Mouse (Mus musculus) spleen, adult 2 months (tissue): ENCODE data around the gene Stambpl1. TPM values are rescaled to one million over a fixed set of nuclear protein-coding genes. Genes with fewer than 3 reads are reported as not detected.

Source experiments
- DNase-seq, 2 experiments: peaks; one replicate each; pipeline versions ENCODE4 v3.0.0 to v3.0.0-alpha.2; 2012 to 2021; ENCODE audit warnings: low spot score in 2 of 2, low read depth in 1 of 2
- H3K27ac ChIP-seq: fragments of 200-500 bp; 2 replicates; pipeline ENCODE4 v1.5.1; 2012; ENCODE audit warnings: low read length, inconsistent platforms; ENCODE audit not compliant: insufficient read depth
- H3K27me3 ChIP-seq: fragments of 200-500 bp; 2 replicates; pipeline ENCODE4 v1.6.1; 2012; ENCODE audit warnings: mild to moderate bottlenecking, moderate library complexity, low read length, inconsistent platforms; ENCODE audit not compliant: control insufficient read depth, insufficient read depth
- H3K36me3 ChIP-seq: fragments of 200-500 bp; 2 replicates; pipeline ENCODE4 v1.6.1; 2012; ENCODE audit warnings: mild to moderate bottlenecking, low read length, inconsistent platforms; ENCODE audit not compliant: control insufficient read depth, insufficient read depth
- H3K4me1 ChIP-seq: fragments of 200-500 bp; 2 replicates; pipeline ENCODE4 v1.6.1; 2011; ENCODE audit warnings: inconsistent platforms; ENCODE audit not compliant: control insufficient read depth, insufficient read depth, insufficient read length
- H3K4me3 ChIP-seq: fragments of 200-500 bp; 2 replicates; pipeline ENCODE4 v1.5.1; 2011; ENCODE audit warnings: mild to moderate bottlenecking, inconsistent platforms; ENCODE audit not compliant: insufficient read depth, insufficient read length; ENCODE audit errors: extremely low read depth
- CTCF ChIP-seq: fragments of 200-500 bp; IDR thresholded peaks from 2 replicates; pipeline ENCODE4 v1.5.1; 2011; ENCODE audit warnings: mild to moderate bottlenecking, inconsistent platforms; ENCODE audit not compliant: insufficient read depth, insufficient read length, insufficient replicate concordance; ENCODE audit errors: extremely low read depth
- POLR2A ChIP-seq: fragments of 200-500 bp; IDR thresholded peaks from 2 replicates; pipeline ENCODE4 v1.6.1; 2011; ENCODE audit warnings: low read depth, low read length, inconsistent platforms
- WGBS: fragments of 180-500 bp; shearing (Covaris S2); methylation state at CpG from one replicate; pipeline ENCODE4 v1.1.7; 2018; 5-methylcytosine and 5-hydroxymethylcytosine counted together
- polyA plus RNA-seq: library from polyadenylated mRNA; depleted of rRNA; stranded (reverse); fragments of >200 nt; gene quantifications from 2 replicates; pipeline ENCODE4 v1.2.3, GENCODE M21; 2012; rRNA removed

The Stambpl1 gene
- polyA plus RNA-seq, 1 experiment: 9.5 TPM

DNA sequence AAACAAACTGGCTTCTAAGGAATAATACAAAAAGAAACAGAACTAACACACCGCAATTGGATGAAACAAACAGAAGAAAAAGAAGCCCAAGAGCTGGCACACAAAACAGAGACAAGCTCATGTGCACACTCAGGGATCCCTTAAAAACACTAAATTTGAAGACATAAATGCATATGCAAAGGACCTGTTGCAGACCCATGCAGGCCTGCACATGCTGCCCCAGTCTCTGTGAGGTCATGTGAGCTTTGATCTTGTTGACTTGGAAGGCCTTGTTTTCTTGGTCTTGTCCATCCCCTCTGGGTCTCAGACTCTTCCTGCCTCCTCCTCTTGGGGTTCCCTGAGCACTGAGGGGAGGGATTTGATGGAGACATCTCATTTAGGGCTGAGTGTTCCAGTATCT is 96.7 kb downstream of the Stambpl1 start:
- WGBS: 74% methylated on average over 1 of the region's 1 CpGs
- no peaks in the 10 kb centered on the region for H3K36me3 ChIP-seq
- H3K4me3 ChIP-seq: no peak overlapping the region
- H3K27ac ChIP-seq: no peak overlapping the region
- no peak for TF ChIP-seq POLR2A
- TF ChIP-seq CTCF: no peak
- H3K4me1 ChIP-seq: peaks cover 19% of the 10 kb centered on the region
- DNase-seq: no peak
- H3K27me3 ChIP-seq: no peaks in the 10 kb centered on the region

Other genes starting within 250 kb of the Stambpl1 start
- gene Lipf, start 231.0 kb upstream of the Stambpl1 start, polyA plus RNA-seq: not detected in 2 replicates
- gene Lipk, start 183.9 kb upstream of the Stambpl1 start, polyA plus RNA-seq: 0.12 TPM in 1 of 2 replicates, not detected in the other
- 0.27 TPM in 1 of 2 replicates, not detected in the other for gene Lipn, start 124.9 kb upstream of the Stambpl1 start, polyA plus RNA-seq
- not detected in 2 replicates for gene Lipm, start 91.3 kb upstream of the Stambpl1 start, polyA plus RNA-seq
- gene Ankrd22, start 26.2 kb upstream of the Stambpl1 start, polyA plus RNA-seq: 0.36 TPM in 1 of 2 replicates, not detected in the other
- 156 and 182 TPM in 2 replicates for gene Acta2, start 63.4 kb downstream of the Stambpl1 start, polyA plus RNA-seq
- 1.1 and 1.4 TPM in 2 replicates for gene Fas, start 98.4 kb downstream of the Stambpl1 start, polyA plus RNA-seq